Mouse (Mus musculus) lung, adult 10 weeks (tissue): Measurements from ENCODE around the gene Tjp3. TPM values are rescaled to one million over a fixed set of nuclear protein-coding genes. Genes with fewer than 3 reads are reported as not detected.

Source experiments
- polyA plus RNA-seq: library from polyadenylated mRNA; stranded (reverse); fragments of 350-450 nt; fragmentation: Illumina TruSeq; extraction: RNeasy Lipid Tissue Mini Kit (QIAGEN cat#74804); gene quantifications from one replicate; pipeline ENCODE4 v1.2.3, GENCODE M21; 2014; ENCODE audit warnings: low read depth, low replicate concordance; ENCODE audit not compliant: insufficient read depth

Gene Tjp3
- polyA plus RNA-seq = 11.5 TPM

GRCm38 (mm10) chr10:81291511-81292104 lies at the start of gene Tjp3:
Gene Tjp3, minus strand, starts transcription at chr10:81291581.

DNA sequence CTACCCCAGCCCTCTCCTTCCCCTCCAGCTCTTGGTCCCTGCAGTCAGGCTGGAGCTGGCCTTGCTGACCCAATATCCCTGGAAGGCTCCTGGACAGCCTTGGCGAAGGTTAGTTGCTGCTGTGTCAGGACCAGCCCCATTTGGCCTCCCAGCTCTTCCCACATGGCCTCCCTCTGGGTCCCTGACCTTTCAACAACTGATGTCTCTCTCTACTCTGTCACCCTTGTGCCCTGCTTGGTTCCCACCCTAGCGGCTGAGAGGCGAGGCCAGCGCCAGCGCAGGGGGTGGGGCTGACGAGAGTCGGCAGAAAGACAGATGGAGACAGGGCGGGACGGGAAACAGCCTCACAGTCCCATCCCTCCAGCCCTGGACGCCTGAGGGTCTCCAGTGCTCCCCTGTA lies 37.0 kb upstream of the Tjp3 start, which contains the start of gene Tbxa2r:
Gene Tbxa2r, plus strand, starts transcription at position 346 of the 400 bp plus-strand sequence.

GRCm38 (mm10) chr10:81320550-81321347 lies 29.4 kb upstream of the Tjp3 start, which contains the start of gene Cactin:
Gene Cactin, plus strand, starts transcription at chr10:81321103.

GRCm38 (mm10) chr10:81292554-81293333 lies 1.4 kb upstream of the Tjp3 start, which contains the start of gene Pip5k1c:
Gene Pip5k1c, plus strand, starts transcription at chr10:81292963.

GRCm38 (mm10) chr10:81266211-81267105 lies 24.9 kb downstream of the Tjp3 start, which contains the start of the genes Mrpl54 and Apba3:
Gene Mrpl54, minus strand, starts transcription at chr10:81266934.
Gene Apba3, plus strand, starts transcription at chr10:81266960.

DNA sequence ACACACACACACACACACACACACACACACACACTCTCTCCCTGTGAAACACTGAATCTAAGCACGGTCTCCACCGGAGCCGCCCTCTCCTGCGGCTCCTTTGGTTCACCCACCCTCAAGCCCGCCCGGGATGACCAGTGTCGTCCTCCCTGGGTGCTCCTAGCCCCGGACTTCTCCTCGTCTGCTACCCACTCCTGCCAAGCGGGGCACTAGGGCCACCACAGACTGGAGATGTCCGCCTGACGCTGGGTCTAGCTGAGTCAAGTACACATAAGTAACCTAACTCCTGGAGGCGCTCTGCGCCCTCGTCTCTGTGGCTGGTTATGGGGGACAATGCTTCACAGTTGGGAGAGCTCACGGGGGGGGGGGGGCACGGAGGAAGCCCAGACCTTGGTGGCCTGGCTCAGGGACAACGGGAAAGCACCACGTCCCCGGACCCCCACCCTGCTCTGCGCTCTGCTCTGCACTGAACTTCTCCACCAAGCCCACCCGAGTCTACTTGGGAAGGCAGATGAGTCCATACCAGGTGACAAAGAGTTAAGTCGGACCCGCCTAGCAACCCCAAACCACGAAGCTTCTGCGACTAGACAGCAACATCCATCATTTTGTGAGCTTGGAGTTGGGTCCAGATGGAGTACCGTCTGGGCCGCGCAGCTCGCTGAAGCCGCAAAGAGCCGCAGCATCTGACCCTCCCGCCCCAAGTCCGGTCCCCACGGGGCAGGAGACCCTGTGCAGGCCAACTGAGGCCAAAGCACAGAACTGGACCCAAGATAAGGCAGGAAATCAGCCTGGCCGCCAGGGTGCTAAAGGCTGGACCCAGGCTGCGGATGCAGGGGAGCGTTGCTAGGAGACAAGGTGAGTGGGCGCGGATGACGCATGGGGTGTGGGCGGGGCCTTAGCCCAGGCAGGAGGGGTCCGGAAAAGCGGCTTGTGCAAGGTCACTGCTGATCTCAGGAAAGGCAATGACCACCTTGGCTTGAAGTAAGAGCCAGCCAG lies 38.7 kb downstream of the Tjp3 start, which contains the start of gene Matk:
Gene Matk, plus strand, starts transcription at position 512 of the 996 bp plus-strand sequence.

DNA sequence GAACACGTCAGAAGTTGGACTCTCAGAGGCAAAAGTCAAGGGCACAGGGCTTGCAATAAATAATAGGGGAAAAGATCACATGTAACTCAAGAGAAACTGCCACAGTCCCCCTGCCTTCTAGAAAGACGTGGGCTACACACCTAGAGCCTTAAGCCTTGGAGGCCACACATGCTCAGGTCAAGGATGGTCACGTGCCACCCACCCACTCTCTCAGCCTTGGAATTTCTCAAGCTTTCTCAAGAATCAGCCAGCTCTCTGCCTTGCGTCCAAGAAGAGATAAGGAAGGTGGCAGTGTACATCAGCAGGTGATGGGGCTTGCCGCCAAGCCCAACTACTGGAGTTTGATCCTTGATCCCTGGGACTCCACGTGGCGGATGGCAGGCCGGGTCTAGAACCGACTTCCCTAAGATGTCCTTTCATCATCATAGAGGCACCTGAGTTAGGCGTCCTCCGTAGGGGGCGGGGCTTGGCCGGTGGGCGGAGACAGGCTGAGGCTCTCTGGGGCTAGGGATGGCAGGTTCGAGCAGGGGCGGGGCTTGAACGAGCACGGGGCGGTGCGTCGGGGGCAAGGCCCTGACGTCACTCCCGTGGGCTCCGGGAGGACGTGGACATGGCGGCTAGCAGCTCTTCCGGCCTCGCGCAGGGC lies 58.7 kb downstream of the Tjp3 start, which contains the start of gene Zfr2:
Gene Zfr2, plus strand, starts transcription at position 576 of the 646 bp plus-strand sequence.

DNA sequence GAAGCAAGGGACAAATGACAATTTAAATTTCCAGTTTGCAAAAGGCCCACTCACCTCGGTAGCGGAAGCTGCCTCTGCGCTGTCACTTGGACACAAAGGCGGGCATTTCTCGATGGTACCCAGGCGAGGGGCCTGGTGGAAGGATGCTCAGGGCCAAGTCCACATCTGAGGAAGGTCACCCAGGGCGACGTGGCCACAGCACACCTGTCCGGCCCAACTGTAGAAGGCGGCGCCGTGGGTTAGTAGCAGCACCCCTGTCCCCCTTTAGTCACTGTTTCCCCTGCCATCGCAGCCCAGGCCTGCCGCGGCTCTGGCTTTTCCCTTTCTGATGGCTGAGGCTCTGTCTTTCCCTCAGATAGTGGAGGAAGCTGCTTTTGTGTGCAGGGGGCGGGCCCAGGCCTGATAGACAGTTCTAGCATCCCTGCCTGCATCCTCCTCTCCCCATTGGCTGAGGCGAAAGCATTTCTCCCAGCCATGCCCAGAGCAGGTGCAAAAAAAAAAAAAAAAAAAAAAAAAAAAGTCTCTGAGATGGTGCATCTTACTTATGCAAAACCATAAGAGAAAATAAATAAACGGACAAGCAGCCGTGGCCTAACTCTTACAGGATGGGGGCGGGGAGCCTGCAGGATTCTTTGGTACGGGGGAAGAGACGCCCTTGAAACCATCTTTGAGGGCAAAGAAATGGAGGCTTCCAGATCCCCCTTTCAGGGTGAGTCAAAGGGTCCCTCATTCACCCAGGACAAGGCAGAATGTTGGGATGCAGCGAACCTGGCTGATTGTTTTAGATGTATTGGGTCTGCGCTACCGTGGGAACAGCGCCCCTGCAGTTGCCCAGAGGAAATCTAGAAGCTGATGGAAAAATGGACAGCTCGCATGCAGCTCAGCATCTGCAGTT lies 60.7 kb downstream of the Tjp3 start, which contains the start of gene Atcay:
Gene Atcay, minus strand, starts transcription at position 396 of the 895 bp plus-strand sequence.

Other genes starting within 250 kb of the Tjp3 start
- gene Sgta, start 231.4 kb downstream of the Tjp3 start, polyA plus RNA-seq = 57.6 TPM
- 9.9 TPM for gene Thop1, start 221.5 kb downstream of the Tjp3 start, polyA plus RNA-seq
- 0.13 TPM for gene Creb3l3, start 192.7 kb downstream of the Tjp3 start, polyA plus RNA-seq
- 73.9 TPM for gene Map2k2, start 185.7 kb downstream of the Tjp3 start, polyA plus RNA-seq
- 10.0 TPM for gene Zbtb7a, start 156.4 kb downstream of the Tjp3 start, polyA plus RNA-seq
- 10.3 TPM for gene Pias4, start 123.7 kb downstream of the Tjp3 start, polyA plus RNA-seq
- 581 TPM for gene Eef2, start 115.0 kb downstream of the Tjp3 start, polyA plus RNA-seq
- 45.1 TPM for gene Dapk3, start 108.6 kb downstream of the Tjp3 start, polyA plus RNA-seq
- gene 4930442H23Rik, start 107.7 kb downstream of the Tjp3 start, polyA plus RNA-seq = not detected
- not detected for gene Nmrk2, start 89.5 kb downstream of the Tjp3 start, polyA plus RNA-seq
- not detected for gene Atcay, start 60.7 kb downstream of the Tjp3 start, polyA plus RNA-seq
- gene Zfr2, start 58.4 kb downstream of the Tjp3 start, polyA plus RNA-seq = 1.4 TPM
- gene Matk, start 38.6 kb downstream of the Tjp3 start, polyA plus RNA-seq = 1.8 TPM
- 97.6 TPM for gene Mrpl54, start 24.6 kb downstream of the Tjp3 start, polyA plus RNA-seq
- gene Apba3, start 24.6 kb downstream of the Tjp3 start, polyA plus RNA-seq = 42.2 TPM
- gene Pip5k1c, start 1.4 kb upstream of the Tjp3 start, polyA plus RNA-seq = 25.9 TPM
- 14.5 TPM for gene Cactin, start 29.5 kb upstream of the Tjp3 start, polyA plus RNA-seq
- 6.3 TPM for gene Tbxa2r, start 37.1 kb upstream of the Tjp3 start, polyA plus RNA-seq
- 2.5 TPM for gene Gipc3, start 51.7 kb upstream of the Tjp3 start, polyA plus RNA-seq
- 37.1 TPM for gene Hmg20b, start 58.9 kb upstream of the Tjp3 start, polyA plus RNA-seq
- gene Mfsd12, start 65.9 kb upstream of the Tjp3 start, polyA plus RNA-seq = 8.7 TPM
- gene 4930404N11Rik, start 74.2 kb upstream of the Tjp3 start, polyA plus RNA-seq = 3.9 TPM
- 14.4 TPM for gene Fzr1, start 86.9 kb upstream of the Tjp3 start, polyA plus RNA-seq
- gene Dohh, start 92.8 kb upstream of the Tjp3 start, polyA plus RNA-seq = 41.2 TPM
- gene Gm48551, start 92.9 kb upstream of the Tjp3 start, polyA plus RNA-seq = 1.4 TPM
- gene Gm48552, start 97.4 kb upstream of the Tjp3 start, polyA plus RNA-seq = 1.4 TPM
- gene Smim24, start 101.5 kb upstream of the Tjp3 start, polyA plus RNA-seq = 4.3 TPM
- gene Nfic, start 164.1 kb upstream of the Tjp3 start, polyA plus RNA-seq = 18.1 TPM
- gene Celf5, start 191.1 kb upstream of the Tjp3 start, polyA plus RNA-seq = 0.07 TPM
- 39.1 TPM for gene Ncln, start 204.8 kb upstream of the Tjp3 start, polyA plus RNA-seq
- 17.6 TPM for gene S1pr4, start 208.6 kb upstream of the Tjp3 start, polyA plus RNA-seq
- gene Gna15, start 232.6 kb upstream of the Tjp3 start, polyA plus RNA-seq = 5.9 TPM